Mouse (Mus musculus): ENCODE measurements around the gene Glra1. TPM values are rescaled to one million over a fixed set of nuclear protein-coding genes. Genes with fewer than 3 reads are reported as not detected.
A peak's percentile ranks its signal among the peaks of the same experiment; 100 is the strongest.

Glra1 gene
- total RNA-seq, 2 experiments from 2014 or later: 0.13 to 0.14 TPM

DNA sequence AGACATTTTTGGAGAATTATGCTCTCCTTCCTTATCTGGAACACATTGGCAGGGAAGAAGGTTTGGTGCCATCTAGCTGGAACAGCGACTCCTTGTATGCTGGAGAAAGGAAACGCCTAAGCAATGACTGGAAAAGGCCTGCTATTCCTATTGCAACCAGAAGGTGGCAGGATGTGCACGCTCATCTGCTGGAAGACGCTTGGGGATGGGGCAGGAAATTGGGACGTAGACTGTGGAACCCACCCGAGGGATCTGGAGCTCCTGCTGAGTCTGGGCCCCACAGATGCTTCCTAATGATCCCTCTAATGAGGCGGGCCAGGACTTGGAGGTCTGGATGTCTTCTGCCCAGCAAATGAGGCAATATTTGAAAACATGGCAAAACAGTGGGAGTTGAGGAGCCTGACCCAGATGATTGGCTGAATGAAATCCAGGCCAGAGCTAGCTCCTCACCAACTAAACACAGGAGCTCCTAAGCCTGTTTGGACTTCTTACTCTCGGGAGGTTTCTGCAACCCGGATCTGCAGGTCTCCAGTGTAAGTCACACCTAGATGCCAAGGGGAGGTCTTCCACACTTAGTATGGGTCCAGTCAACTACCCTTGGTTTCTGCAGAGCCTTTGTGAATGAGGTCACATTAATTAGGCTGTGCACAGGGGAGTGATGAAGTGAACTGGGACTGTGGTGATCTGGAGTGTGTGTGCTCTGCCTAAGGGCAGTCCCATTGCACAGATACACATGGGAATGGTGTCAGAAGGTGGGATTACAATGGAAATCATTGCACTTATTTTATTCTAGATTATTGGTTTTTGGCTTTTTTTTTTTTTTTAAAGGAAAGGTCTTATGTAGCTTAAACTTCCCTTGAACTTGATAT lies 89.0 kb downstream of the Glra1 start:
- DNase-seq (ENCODE audit: low spot score in 2 of 2): peak; percentile 83 to 88

GRCm38 (mm10) chr11:55517666-55518065 lies 90.3 kb downstream of the Glra1 start:
- no peak for DNase-seq (ENCODE audit: low spot score in 2 of 2)

GRCm38 (mm10) chr11:55511374-55511773 lies 96.6 kb downstream of the Glra1 start:
- peak; percentile 45 to 52 for DNase-seq (ENCODE audit: low spot score in 2 of 2)

- no peak for DNase-seq (ENCODE audit: low spot score in 2 of 2)
Observed at GRCm38 (mm10) chr11:55505485-55505884, 102.5 kb downstream of the Glra1 start.

- no peak for DNase-seq (ENCODE audit: low spot score in 2 of 2)
Observed at GRCm38 (mm10) chr11:55502886-55503285, 105.1 kb downstream of the Glra1 start.

DNA sequence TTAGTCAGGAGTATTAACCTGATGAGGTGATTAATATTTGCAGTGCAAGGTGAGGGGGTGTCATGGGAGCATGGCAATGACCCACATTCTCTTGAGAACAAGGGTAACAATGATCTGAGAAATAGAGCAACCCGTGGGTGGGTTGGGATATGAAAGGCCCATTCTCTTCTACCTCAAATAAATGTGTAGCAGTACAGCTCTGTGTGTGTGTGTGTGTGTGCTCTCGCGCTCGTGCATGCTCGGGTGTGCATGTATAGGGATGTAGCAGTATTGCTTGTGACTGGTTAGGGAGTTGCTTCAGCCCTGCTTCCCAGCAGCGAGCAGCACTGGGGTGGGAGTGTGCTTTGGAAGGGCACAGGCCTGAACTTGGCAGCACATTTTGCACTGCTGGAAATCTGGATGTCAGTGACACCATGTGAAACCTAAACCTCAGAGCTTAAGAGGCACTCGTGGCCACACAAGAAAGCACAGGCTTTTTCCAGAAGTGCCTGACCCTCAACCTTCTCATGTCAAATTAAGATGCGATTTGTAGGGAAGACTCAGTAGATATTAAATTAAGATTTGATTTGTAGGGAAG lies 106.0 kb downstream of the Glra1 start:
- no peak for DNase-seq (ENCODE audit: low spot score in 2 of 2)

GRCm38 (mm10) chr11:55497885-55498284 lies 110.1 kb downstream of the Glra1 start:
- peak; percentile 32 to 51 for DNase-seq (ENCODE audit: low spot score in 2 of 2)

- DNase-seq (ENCODE audit: low spot score in 2 of 2): no peak
Observed at GRCm38 (mm10) chr11:55496158-55496557, 111.8 kb downstream of the Glra1 start.

GRCm38 (mm10) chr11:55485443-55485842 lies 122.6 kb downstream of the Glra1 start:
- DNase-seq (ENCODE audit: low spot score in 2 of 2): no peak

- no peak for DNase-seq (ENCODE audit: low spot score in 2 of 2)
Observed at GRCm38 (mm10) chr11:55473219-55473618, 134.8 kb downstream of the Glra1 start.

- no peak for DNase-seq (ENCODE audit: low spot score in 2 of 2)
Observed at GRCm38 (mm10) chr11:55471467-55471866, 136.5 kb downstream of the Glra1 start.

DNA sequence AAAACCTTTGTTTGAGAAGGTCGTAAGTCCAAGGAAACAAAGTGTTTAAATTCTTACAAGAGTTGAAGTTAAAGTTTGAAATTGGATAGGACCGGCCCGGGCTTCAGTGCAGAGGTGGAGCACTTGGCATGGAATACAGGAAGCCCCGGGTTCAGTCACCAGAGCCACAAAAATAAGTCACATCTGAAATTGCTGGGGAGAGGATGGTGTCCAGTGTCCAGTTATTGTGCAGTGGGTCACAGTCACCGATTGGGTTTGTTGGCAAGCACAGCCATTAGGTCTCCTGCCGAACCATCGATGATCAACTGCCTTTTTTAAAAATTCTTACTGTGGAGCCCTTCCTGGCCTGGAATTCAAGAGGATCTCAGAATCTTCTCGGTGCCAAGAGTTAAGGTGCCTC lies 137.2 kb downstream of the Glra1 start:
- DNase-seq (ENCODE audit: low spot score in 2 of 2): no peak

DNA sequence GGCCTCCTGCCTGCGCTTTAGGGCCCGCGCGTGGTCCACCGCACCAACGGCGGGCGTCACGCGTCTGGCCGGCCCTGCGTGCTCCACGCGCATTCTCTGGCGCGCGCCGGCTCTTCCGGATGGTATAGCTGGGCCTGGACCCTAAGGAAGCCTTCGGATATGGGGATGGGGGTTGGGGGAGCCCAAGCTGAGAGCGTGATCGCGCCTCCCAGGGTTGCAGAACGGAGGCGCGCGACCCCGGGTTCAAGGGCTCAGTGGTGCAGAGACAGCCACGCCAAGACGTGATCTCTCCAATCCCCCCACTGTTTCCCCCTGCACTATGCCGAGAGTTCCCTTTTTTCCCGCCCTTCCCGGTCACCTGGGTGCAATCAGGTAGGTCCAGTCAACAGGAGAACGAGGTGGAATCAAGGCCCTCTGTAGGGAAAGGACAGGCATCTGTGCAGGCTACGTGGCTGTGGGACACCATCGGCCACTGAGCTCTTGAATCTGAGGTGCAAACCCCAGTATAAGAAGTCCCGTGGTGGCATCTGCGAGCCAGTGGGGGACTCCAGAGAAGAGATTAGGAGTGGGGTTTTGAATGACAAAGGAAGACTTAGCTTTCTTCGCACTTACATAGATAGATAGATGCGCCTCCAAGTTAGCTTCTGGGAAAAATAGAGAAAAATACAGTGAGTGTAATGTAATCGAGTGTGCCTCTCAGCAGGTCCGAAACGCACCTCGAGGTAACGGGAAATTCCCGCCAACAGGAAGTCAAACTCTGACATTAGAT lies 137.9 kb downstream of the Glra1 start:
- DNase-seq (ENCODE audit: low spot score in 2 of 2): no peak

DNA sequence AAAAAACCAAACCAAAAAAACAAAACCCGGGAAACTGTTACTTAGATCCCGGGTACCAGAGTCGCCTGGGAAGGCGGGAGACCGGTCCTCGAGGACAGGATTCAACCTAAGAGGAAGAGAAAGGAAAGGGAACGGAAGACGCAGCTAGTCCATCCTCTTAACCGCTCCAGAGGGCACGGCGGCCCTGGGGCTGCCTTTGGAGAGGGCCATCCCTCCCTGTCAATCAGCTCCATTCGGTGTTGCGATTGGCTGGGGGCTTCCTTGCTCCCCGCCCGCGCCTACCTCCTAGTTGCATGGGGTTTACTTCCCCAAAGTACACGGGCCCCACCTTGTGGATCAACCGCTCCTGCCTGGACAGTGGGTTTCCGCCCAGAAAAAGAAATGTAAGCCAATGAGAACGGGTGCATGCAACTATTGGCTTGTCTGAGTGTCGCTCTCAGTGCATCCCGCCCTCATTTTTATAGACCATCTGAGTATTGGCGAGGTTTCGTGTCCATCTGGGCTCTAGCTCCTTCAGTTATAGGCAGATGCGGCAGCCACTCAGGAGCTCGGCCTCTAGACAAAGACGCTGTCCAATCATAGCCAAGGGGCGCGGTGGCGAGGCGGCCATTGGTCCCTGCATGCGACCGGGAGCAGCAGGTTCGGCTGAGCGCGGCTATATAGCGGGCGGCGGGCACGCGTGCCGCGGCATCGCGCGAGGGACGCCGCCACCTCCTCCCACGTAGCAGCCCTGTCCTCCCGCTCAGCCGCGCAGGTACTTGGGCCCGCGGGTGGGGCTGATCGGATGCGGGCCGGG lies 138.8 kb downstream of the Glra1 start, which contains the start of gene G3bp1:
Gene G3bp1, plus strand, starts transcription at position 638 of the 796 bp plus-strand sequence.
- DNase-seq (ENCODE audit: low spot score in 2 of 2): peak; percentile 99

DNA sequence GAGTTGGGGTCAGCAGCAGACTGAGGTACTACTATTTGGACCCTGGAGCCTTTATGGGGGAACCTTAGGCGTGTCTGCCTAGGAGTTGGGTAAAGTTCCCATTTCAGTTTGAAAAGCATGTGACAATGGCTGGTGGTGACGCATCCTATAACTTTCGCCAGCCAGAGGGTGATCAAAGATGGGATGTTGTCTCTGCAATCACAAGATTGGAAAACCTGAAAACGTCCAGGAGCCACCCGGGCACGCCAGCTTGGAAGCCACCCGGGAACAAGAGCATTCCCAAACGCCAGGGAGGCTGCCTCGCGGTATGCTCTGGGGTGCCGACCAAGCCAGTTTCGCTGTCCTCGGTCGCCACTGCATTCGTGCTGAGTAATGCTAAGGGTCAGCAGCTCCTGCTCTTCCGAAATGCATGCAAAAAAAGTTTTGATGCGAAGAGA lies 139.4 kb downstream of the Glra1 start:
- DNase-seq (ENCODE audit: low spot score in 2 of 2): peak in 1 of 2 experiments; percentile 19

GRCm38 (mm10) chr11:55468012-55468411 lies 140.0 kb downstream of the Glra1 start:
- DNase-seq (ENCODE audit: low spot score in 2 of 2): no peak

GRCm38 (mm10) chr11:55465177-55465576 lies 142.8 kb downstream of the Glra1 start:
- no peak for DNase-seq (ENCODE audit: low spot score in 2 of 2)

- DNase-seq (ENCODE audit: low spot score in 2 of 2): no peak
Observed at GRCm38 (mm10) chr11:55464707-55465106, 143.3 kb downstream of the Glra1 start.

Data from layer of hippocampus, postnatal 10 days (tissue).